Mouse (Mus musculus) small intestine, adult 2 months (tissue): ENCODE data around the gene Tagln2.

Experiments used
- CTCF ChIP-seq: fragments of 200-500 bp; IDR thresholded peaks from 2 replicates; pipeline ENCODE4 v1.5.1; 2012; ENCODE audit warnings: low read depth, mild to moderate bottlenecking, control low read depth, inconsistent platforms, low read length, moderate library complexity, mixed read lengths; ENCODE audit not compliant: insufficient replicate concordance, insufficient read length; ENCODE audit errors: extremely low read depth
- POLR2A ChIP-seq: fragments of 200-500 bp; IDR thresholded peaks from 2 replicates; pipeline ENCODE4 v1.6.1; 2012; ENCODE audit warnings: low read depth, mild to moderate bottlenecking, control low read depth, inconsistent platforms, low read length, moderate library complexity

DNA sequence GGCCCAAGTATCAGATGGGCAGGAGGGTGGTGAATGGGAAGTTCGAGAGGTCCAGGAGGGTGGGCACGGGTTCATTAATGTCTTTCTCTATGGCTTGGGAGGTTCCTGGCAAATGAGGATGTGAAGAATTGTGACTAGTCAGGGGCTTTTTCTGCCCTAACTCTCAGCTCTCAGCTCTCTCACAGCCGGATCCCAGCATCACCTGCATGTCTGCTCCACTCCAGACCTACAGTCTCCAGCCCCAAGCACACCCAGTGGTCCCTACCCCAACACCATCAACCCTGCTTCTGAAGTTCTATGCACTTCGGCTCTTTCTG lies 14.3 kb downstream of the Tagln2 start:
- no peak for TF ChIP-seq CTCF
- no peak for TF ChIP-seq POLR2A
